Mouse (Mus musculus): Measurements from ENCODE around the gene Tpp1. TPM values are rescaled to one million over a fixed set of nuclear protein-coding genes. Genes with fewer than 3 reads are reported as not detected.

The Tpp1 gene
- total RNA-seq, 2 experiments from 2014 or later: 35.4 to 61.2 TPM

GRCm38 (mm10) chr7:105734826-105735225, 17.2 kb downstream of the Tpp1 start:
- ATAC-seq (replicated peaks; ENCODE audit: low FRiP score, poor library complexity, severe bottlenecking): no peak

- no peak for ATAC-seq (replicated peaks; ENCODE audit: low FRiP score, poor library complexity, severe bottlenecking)
Observed at GRCm38 (mm10) chr7:105733836-105734235, 18.2 kb downstream of the Tpp1 start.

- no peak for ATAC-seq (replicated peaks; ENCODE audit: low FRiP score, poor library complexity, severe bottlenecking)
Observed at GRCm38 (mm10) chr7:105728701-105729428, 23.2 kb downstream of the Tpp1 start.

GRCm38 (mm10) chr7:105726980-105727325, 25.1 kb downstream of the Tpp1 start:
- ATAC-seq (replicated peaks; ENCODE audit: low FRiP score, poor library complexity, severe bottlenecking): no peak

- peak; percentile 88 for ATAC-seq (replicated peaks; ENCODE audit: low FRiP score, poor library complexity, severe bottlenecking)
Observed at GRCm38 (mm10) chr7:105726144-105726979, 25.7 kb downstream of the Tpp1 start.

GRCm38 (mm10) chr7:105721916-105722315, 30.1 kb downstream of the Tpp1 start:
- ATAC-seq (replicated peaks; ENCODE audit: low FRiP score, poor library complexity, severe bottlenecking): no peak

GRCm38 (mm10) chr7:105715366-105715765, 36.7 kb downstream of the Tpp1 start:
- no peak for ATAC-seq (replicated peaks; ENCODE audit: low FRiP score, poor library complexity, severe bottlenecking)

- ATAC-seq (replicated peaks; ENCODE audit: low FRiP score, poor library complexity, severe bottlenecking): peak; percentile 90
Observed at GRCm38 (mm10) chr7:105708733-105709132, 43.3 kb downstream of the Tpp1 start.

GRCm38 (mm10) chr7:105703816-105704215, 48.2 kb downstream of the Tpp1 start:
- no peak for ATAC-seq (replicated peaks; ENCODE audit: low FRiP score, poor library complexity, severe bottlenecking)

GRCm38 (mm10) chr7:105703184-105703583, 48.9 kb downstream of the Tpp1 start:
- no peak for ATAC-seq (replicated peaks; ENCODE audit: low FRiP score, poor library complexity, severe bottlenecking)

Other genes starting within 250 kb of the Tpp1 start
- 7.5 and 13.3 TPM in 2 replicates for gene Smpd1, start 197.9 kb downstream of the Tpp1 start, total RNA-seq (2015; ENCODE audit: low replicate concordance)
- gene Smpd1, start 197.9 kb downstream of the Tpp1 start, total RNA-seq (2017; ENCODE audit: low replicate concordance): 9.5 and 13.1 TPM in 2 replicates
- not detected in 2 replicates for gene Apbb1, start 170.6 kb downstream of the Tpp1 start, total RNA-seq (2015; ENCODE audit: low replicate concordance)
- gene Apbb1, start 170.6 kb downstream of the Tpp1 start, total RNA-seq (2017; ENCODE audit: low replicate concordance): 7.3 TPM in 1 of 2 replicates, not detected in the other
- not detected in 2 replicates for gene Hpx, start 152.1 kb downstream of the Tpp1 start, total RNA-seq (2015; ENCODE audit: low replicate concordance)
- gene Hpx, start 152.1 kb downstream of the Tpp1 start, total RNA-seq (2017; ENCODE audit: low replicate concordance): not detected in 2 replicates
- 1.4 and 5.9 TPM in 2 replicates for gene Trim3, start 118.7 kb downstream of the Tpp1 start, total RNA-seq (2015; ENCODE audit: low replicate concordance)
- gene Trim3, start 118.7 kb downstream of the Tpp1 start, total RNA-seq (2017; ENCODE audit: low replicate concordance): 1.4 TPM in 1 of 2 replicates, not detected in the other
- 20.2 and 20.5 TPM in 2 replicates for gene Timm10b, start 112.2 kb downstream of the Tpp1 start, total RNA-seq (2015; ENCODE audit: low replicate concordance)
- 19.7 and 27.1 TPM in 2 replicates for gene Timm10b, start 112.2 kb downstream of the Tpp1 start, total RNA-seq (2017; ENCODE audit: low replicate concordance)
- gene Arfip2, start 111.8 kb downstream of the Tpp1 start, total RNA-seq (2015; ENCODE audit: low replicate concordance): 5.0 and 20.2 TPM in 2 replicates
- 5.9 TPM in 1 of 2 replicates, not detected in the other for gene Arfip2, start 111.8 kb downstream of the Tpp1 start, total RNA-seq (2017; ENCODE audit: low replicate concordance)
- gene Gm45799, start 111.7 kb downstream of the Tpp1 start, total RNA-seq (2015; ENCODE audit: low replicate concordance): 1.8 TPM in 1 of 2 replicates, not detected in the other
- 3.9 TPM in 1 of 2 replicates, not detected in the other for gene Gm45799, start 111.7 kb downstream of the Tpp1 start, total RNA-seq (2017; ENCODE audit: low replicate concordance)
- gene Dnhd1, start 101.4 kb downstream of the Tpp1 start, total RNA-seq (2015; ENCODE audit: low replicate concordance): not detected in 2 replicates
- gene Dnhd1, start 101.4 kb downstream of the Tpp1 start, total RNA-seq (2017; ENCODE audit: low replicate concordance): 0.38 and 2.4 TPM in 2 replicates
- 155 and 182 TPM in 2 replicates for gene Ilk, start 15.6 kb downstream of the Tpp1 start, total RNA-seq (2015; ENCODE audit: low replicate concordance)
- 73.5 and 103 TPM in 2 replicates for gene Ilk, start 15.6 kb downstream of the Tpp1 start, total RNA-seq (2017; ENCODE audit: low replicate concordance)
- 4.7 and 8.8 TPM in 2 replicates for gene Rrp8, start 14.8 kb downstream of the Tpp1 start, total RNA-seq (2015; ENCODE audit: low replicate concordance)
- gene Rrp8, start 14.8 kb downstream of the Tpp1 start, total RNA-seq (2017; ENCODE audit: low replicate concordance): 3.8 and 7.8 TPM in 2 replicates
- 121 and 145 TPM in 2 replicates for gene Taf10, start 7.9 kb downstream of the Tpp1 start, total RNA-seq (2015; ENCODE audit: low replicate concordance)
- 45.8 and 90.2 TPM in 2 replicates for gene Taf10, start 7.9 kb downstream of the Tpp1 start, total RNA-seq (2017; ENCODE audit: low replicate concordance)
- not detected in 2 replicates for gene Dchs1, start 35.4 kb upstream of the Tpp1 start, total RNA-seq (2015; ENCODE audit: low replicate concordance)
- not detected in 2 replicates for gene Dchs1, start 35.4 kb upstream of the Tpp1 start, total RNA-seq (2017; ENCODE audit: low replicate concordance)
- gene Mrpl17, start 58.9 kb upstream of the Tpp1 start, total RNA-seq (2015; ENCODE audit: low replicate concordance): 27.8 and 38.1 TPM in 2 replicates
- 15.9 and 28.3 TPM in 2 replicates for gene Mrpl17, start 58.9 kb upstream of the Tpp1 start, total RNA-seq (2017; ENCODE audit: low replicate concordance)
- gene Gm4070, start 201.7 kb upstream of the Tpp1 start, total RNA-seq (2015; ENCODE audit: low replicate concordance): 6.8 and 38.1 TPM in 2 replicates
- gene Gm4070, start 201.7 kb upstream of the Tpp1 start, total RNA-seq (2017; ENCODE audit: low replicate concordance): 3.5 and 17.1 TPM in 2 replicates